Mouse (Mus musculus) retina, adult 2 months (tissue): ENCODE data around the gene Tcirg1.

Experiments used
- DNase-seq: peaks from one replicate; pipeline ENCODE4 v3.0.0-alpha.2; 2012; ENCODE audit warnings: low read depth, low spot score

The Tcirg1 gene

DNA sequence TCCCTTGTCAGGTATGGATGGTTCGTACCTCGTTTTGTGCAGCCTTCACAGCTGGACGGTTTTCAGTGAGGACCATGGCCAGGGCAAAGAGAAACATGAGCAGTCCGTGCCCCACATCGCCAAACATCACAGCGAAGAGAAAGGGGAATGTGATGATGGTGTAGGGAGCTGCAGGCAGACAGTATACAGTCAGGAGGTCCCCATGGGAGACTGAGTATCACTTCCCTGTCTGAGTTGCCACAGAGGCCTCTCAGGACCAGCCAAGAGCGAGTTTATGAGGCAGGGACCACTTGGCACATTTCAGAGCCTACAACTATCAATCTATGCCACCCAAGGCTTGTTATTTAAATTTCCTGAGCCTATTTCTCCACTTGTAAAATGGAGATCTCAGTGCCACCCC lies 8.0 kb downstream of the Tcirg1 start:
- DNase-seq = no peak

DNA sequence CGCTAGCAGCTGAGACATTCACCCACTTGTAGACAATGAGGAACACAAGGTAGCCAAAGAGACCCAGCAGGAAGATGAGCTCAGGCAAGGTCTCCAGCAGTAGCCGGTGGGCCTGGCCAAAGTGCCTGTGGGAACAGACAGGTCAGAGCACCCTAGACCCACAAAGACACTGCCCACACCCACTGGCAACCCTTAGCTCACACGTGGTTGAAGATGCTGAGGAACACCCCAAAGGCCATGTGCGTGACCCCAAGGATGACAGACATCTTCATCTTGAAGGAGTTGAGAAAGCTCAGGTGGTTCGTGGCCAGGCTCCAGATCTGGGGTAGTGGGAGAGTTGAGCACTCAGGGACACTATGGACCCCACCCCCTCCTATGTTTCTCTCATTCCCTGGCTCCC lies 9.4 kb downstream of the Tcirg1 start:
- DNase-seq = no peak

DNA sequence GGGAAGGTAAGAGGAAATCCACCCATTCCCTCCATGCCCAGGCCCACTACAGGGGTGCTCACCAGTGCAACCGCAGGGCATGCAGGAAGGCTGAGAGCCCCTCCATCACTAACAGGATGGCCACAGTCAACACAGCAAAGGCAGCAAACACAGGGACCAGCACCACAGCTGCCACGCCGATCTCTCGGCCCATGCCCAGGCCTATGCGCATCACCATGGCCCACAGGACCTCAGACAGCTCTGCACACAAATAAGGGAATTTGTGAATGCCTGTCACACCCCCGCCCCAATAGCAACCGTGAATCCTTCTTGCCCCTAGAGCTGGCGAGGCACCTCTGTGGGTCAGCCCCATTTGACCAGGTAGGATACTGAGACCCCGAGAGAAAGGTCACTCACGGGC lies 10.7 kb downstream of the Tcirg1 start:
- DNase-seq = no peak

DNA sequence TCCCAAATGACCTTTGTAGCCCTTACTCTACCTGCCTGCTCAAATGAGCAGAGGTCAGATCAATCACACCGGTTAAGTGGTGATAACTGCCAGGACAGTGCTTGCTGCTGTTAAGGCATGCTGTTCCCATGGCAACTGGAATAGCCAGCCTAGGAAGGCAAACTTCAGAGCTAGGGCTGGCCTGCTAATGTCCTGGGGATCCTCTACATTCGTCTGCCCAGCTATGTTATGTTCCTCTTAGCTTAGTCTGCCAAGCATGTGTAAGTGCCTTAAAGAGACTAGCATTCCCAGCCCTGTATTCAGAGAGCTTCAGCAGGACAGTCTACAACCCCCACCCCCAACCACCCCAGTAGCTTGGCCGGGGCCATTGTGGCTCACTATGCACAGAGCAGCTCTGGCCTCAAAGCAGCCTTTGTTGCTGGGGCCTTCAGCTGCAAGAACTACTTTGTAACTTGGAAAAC lies 11.7 kb downstream of the Tcirg1 start:
- no peak for DNase-seq

DNA sequence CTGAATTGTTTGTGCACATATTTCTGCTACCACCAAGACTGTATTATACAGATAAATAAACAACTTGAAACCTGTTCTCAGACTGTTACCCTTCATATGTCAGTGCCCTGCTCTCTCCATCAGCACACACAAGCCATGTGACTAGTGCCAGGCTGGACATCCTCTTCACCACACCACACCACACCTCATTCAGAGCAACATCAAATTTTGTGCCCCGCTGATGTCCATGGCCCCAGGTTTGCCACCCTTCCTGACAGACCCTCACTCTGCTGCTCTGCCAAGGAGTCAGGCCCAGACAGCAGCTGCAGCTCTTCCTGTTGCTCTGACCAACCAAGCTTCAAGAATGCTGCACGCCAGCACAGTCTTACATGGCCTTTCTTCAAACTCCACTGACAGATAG lies 12.6 kb downstream of the Tcirg1 start:
- no peak for DNase-seq

DNA sequence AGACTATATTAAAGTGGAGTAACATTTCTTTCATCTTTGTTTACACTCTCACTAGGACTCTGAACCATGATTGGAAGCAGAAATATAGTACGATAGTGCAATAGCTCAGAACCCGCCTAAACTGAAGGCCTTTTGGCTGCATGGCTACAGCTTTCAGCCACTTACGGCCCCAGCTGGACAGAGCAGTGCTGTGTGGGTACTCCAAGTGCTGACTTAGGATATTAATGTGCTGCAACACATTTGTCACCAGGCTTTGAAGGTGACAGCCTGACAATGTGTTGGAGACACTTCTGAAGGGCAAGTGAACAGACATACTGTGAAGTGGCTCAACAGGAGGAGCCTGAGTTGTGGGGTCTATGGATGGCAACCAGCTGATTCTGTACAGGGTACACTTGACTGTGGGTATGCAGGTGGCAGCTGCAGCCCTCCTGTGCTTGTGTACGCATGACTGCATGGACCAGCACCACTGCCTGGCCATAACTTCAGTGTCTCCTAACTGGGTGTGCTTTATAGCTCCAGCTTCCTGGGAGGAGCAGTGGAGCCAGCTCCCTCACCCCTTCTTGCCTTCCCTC lies 13.3 kb downstream of the Tcirg1 start:
- DNase-seq = no peak

DNA sequence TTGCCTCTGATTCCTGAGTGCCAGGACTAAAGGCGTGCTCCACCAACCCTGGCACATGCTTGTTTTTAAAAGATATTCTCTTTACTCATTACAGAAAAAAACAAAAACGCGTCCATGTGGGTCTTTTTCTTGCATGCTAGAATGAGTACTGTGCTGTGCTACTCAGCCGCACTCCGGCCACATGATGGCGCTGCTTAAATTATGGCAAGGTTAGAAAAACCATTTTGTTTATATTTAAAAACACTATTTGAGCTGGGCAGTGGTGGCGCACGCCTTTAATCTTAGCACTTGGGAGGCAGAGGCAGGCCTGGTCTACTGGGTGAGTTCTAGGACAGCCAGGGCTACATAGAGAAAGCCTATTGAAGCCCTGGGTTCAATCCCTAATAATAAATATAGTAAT lies 16.8 kb downstream of the Tcirg1 start:
- no peak for DNase-seq

DNA sequence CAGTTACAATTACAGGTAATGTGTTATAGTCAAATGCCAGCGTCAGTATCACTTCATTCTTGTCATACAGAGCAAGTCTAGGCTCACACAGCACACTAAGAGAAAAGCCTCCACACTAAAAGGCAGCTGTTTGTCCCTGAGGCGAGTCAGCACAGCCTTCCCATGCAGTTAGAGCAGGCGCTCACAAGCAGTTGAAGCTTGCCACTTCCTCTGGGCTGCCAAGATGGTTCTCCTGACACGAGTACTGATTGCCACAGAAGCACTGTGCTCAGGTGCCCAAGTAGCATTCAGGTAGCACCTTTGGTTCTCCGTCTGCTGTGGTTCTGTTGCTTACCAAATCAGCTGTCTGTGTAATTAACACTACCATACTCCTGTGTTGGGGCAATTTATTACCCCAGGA lies 17.8 kb downstream of the Tcirg1 start:
- no peak for DNase-seq

DNA sequence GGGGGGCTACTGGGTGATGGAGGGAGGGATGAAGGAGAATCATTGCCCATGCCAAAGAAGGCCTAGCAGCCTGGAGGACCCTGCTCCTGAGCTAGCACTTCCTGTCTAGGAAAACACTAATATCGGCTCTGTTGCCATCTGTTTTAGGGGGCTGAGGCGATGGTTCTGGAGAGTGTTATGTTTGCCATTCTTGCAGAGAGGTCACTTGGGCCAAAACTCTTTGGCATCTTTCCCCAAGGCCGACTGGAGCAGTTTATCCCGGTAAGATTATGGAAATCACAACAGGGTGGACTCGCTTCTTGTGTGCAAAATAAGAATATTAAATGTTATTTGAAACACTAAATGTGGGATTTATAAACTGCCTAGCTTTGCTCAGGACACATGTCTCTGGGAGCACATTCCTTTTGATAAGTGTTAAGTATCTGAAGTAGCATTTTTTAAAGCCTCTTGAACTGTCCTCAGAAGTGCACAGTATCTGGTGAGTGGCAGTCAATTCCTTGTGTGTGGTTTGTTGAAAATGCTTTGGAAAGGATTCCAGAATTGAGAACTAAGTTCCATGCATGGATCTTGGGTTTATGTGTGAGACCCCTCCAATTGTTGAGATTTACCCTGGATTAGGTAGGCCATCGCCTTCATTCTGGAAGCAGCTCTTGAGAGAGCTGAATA lies 22.5 kb downstream of the Tcirg1 start:
- no peak for DNase-seq

DNA sequence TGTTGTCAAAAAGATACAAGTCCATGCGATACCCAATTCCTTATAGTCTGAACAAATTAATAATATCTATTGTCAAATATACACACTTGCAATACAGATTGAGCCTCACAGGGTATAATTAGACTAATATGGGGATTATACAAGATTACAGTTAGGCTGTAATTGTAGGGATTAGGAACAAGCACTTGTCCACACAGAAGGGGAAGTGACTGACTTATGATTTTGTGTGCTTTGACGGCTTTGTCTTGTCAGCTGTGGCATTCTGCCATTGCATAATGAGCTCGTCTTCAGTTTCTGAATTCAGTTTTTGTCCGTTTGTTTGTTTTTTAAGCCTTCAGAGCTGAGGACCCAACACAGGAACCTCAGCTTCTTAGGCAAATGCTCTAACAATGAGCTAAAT lies 24.7 kb downstream of the Tcirg1 start:
- DNase-seq = no peak

DNA sequence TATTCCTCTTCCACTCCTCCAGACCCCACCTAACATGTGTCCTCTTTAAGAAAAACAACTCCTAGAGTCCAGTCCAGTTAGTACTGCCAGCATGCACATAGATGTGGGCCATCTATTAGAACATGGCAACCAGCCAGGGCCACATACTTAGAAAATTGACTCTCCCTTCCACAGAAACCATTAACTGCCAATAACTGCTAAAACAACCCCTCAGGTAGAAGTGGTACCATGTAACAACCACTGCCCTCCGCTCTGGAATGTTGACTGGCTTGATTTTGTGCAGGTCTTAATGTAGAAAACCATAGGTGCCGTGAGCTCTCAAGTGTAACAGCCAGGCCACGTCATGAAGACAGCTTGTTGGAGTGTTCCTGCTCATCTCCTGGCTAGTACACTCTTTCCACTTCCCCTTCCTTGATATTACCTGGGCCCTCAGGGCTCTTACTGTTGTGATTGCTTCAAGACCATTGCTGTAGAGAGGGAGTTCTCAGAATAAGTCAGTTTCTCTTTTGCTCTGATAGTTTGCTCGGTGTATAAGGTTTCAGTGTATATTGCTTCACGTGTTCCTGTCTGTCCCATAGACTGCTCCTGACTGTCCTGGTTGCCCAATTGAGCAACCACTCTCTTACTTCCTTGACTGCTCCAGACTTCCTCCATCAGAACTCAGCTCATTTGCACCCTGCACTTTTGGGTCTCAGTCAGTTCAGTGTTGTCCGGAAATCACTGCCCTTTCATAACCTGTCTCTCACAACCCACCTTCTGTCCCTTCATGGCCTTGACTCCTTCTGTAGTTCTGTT lies 26.7 kb downstream of the Tcirg1 start:
- DNase-seq = no peak

DNA sequence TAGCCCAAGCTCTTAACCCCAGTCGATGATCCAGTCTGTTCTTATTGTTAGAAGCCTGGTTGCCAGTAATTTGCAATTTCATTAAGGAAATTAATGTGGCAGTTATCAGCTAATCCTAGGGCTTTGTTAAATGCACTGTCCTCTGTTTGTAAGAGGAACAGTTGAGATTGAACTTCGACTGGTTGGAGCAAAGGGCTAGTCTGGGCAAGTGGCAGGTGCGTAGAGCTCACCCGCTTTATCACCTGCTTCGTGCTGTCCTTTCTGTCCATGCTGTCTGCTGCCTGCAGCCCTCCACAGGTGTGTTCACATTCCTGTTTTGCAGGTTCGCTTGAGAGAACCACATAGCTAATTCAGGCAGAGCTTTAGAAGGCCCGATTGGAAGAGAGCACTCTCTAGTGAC lies 31.9 kb downstream of the Tcirg1 start:
- no peak for DNase-seq

DNA sequence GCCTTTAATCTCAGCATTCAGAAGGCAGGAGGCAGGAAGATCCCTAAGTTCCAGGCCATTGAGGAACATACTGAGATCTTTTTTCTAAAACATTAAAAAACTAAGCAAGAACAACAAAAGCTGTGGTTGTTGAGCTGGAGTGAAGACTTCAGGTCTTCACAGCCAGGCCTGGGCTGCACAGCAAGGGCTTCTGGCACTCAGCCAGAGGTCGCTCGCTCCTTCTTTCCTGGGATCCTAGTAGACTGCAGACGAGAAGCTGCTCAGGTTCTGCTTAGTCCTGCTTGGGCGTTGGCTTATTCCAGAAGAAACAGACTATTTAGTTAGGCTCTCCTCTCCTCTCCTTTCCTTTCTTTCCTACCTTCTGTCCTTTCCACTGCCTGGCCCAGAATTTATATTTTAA lies 34.6 kb downstream of the Tcirg1 start:
- no peak for DNase-seq

DNA sequence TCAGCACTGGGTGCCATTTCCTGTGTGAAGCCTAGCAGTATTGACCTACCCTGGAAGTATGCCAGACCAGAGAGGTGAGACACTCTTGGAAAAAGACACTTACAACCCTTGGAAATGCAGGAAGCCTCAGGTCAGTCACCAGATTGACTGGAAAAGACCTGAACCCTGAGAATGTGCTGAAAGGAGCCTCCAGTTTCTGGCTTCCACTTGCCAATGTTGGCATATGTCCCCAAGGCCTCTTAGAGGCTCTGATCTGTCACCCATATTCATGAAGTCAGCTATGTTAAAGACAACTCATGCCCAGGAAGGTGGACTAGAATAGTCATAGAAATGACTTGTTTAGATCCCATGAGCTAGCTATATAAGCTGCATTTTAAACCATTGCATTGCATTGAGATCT lies 35.5 kb downstream of the Tcirg1 start:
- no peak for DNase-seq

DNA sequence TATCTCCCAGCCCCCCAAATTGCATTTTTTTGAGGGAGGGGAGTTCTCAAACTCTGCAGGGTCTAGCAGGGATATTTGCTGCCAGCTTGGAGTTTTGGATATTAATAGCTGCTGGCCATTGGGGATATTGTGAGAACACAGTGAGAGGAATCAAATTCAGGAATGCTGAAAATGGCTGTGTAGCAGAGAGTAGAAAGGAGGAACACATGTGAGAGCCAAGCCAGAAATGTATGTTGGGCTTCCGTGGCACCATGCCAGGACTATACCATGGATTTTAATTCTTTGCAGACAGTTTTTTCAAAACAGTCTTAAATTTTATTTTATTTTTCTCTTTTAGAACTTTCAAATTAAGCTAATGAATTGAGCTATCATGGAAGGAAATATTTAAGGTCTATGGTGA lies 38.6 kb downstream of the Tcirg1 start:
- DNase-seq = no peak

DNA sequence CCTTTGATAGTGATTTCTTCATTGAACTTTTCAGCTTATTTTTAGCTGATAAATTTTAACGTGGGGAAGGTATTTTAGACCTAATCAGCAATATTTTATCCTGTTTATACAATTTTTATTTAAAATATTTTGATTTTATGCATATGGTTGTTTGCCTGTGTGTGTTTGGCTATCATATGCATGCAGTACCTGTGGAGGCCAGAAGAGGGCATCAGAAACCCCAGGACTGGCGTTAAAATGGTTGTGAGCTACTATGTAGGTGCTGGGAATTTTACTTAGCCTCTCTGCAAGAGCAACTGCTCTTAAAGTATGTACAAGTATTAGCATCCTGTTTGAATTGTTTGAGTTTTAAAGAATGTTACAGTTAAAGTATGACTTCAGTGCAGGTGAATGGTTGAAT lies 42.0 kb downstream of the Tcirg1 start:
- DNase-seq = no peak

DNA sequence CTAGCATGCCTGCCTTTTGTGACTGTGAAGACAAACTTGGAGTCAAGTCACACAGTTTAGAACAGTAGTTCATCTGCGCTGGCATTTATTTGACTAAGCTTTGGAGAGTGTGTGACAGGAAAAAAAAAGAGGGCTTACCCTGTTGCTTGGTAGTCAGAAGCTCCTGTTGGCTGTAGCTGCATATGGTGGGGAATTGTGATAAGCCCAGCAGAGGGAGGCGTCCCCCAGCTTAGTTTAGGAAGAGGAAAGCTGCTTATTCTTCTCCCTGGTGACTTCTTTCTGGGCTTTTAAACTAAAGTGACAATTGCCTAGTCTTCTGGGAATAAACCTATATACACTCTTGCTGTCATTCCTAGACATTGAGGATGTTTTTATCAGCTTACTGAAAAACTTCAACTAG lies 44.2 kb downstream of the Tcirg1 start:
- DNase-seq = no peak

DNA sequence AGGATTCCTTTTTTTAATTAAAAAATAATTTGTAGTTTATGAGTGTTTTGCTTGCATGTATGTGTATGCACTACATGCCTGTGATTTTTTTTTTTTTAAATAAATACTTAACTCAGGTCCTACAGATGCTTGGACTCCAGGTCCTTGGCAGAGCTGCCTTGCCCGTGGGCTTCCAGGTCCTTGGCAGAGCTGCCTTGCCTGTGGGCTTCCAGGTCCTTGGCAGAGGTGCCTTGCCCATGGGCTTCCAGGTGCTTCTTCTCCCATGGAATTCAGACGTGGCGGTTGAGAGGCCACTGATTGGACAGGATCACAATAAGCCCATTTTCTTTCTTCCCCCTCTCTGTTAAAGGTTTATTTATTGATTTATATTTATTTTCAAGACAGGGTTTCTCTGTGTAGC lies 49.7 kb downstream of the Tcirg1 start:
- DNase-seq = no peak

DNA sequence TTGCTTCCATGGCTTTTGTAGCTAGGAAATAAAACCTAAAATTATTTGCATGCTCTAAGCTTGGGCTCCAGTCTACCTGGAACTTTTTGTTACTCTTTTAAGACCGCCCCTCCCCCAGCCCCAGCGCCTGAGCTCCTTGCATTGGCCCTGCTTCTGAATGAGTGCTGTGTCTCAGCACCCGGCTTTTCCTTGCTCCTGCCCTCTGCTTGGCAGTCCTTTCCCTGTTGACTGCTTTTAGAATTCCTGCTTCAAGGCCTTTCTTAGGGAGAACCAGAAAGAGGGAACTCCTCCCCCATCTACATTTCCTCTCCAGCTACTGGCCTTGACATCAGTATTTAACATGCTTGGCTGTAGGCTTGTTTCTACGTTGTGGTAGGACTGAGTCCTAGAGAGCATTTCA lies 51.3 kb downstream of the Tcirg1 start:
- DNase-seq = no peak

DNA sequence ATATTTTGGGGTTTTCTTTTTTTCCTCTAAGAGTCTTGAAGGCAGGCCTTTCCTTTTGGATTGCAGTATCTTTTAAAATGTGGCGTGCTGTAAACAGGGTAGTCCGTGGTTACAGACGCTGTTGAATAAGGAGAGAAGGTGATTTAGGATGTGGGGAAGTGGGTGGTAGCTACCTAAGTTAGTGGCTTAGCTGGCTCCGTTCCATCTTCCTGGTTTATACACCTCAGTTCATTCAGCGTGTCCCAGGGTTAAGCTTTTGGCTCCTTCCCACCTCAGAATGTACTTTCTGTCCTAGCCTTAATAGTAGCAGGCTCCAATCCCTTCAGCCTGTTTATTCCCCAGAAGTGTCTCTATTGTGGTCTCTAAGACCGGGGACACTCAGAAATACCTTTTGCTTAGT lies 51.8 kb downstream of the Tcirg1 start:
- no peak for DNase-seq

DNA sequence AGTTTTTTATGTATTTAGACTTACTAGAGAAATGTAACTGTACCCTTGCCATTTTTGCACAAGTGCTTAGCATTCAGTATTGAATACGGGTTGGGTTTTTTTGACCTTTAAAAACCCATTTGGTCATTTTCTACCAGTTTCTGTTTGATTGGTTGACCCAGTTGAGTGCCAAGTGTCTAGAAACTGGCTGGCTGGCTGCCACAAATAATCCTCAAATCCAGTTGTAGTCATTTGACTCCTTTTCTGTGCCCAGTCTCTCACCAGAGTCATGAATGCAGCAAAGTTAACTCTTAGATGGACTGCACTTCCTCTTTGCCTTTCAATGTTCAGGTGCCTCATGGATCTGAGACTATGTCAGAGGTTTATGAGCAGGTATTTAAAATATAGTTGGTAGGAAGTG lies 53.0 kb downstream of the Tcirg1 start:
- DNase-seq = no peak

DNA sequence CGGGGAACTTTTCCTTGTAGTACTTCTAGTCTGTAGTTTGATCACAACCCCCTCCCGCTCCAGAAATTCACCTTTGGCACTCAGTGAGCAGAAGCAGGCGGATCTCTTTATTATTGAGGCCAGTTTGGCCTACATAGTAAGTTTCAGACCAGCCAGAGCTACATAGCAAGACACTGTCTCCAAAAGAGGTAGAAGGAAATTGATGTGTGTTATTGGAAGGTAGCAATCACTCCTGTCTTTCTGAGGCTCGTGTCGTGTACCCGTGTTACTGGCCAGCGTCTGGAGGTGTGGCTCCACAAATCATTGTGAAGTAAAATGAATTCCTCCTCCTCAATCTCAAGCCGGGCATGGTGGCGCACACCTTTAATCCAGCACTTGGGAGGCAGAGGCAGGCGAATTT lies 53.8 kb downstream of the Tcirg1 start:
- no peak for DNase-seq
